12 mouse cellular contexts compared by ENCODE assay signal in genomic region chr4:46814954-46815353, GRCm38 (mm10).
DNase-seq lines count a peak whose midpoint lies in the region; ATAC-seq and TF ChIP-seq lines count a peak whose summit lies in the region.
"Had no signal": no experiment of that assay in that cellular context is flagged by ENCODE, and none has a peak within 500 bp of the region (broad histone marks: within the 10 kb centered on the region; RNA-seq: fewer than 3 reads in every experiment).

No protein-coding gene starts in this region.

- no peaks in the 10 kb centered on the region for H3K4me1 ChIP-seq in forebrain, postnatal 0 days (ENCODE audit: insufficient read depth)
- H3K4me1 ChIP-seq in forebrain, embryonic 14.5 days (ENCODE audit: control insufficient read depth, insufficient read depth, low read length): no peaks in the 10 kb centered on the region

- no peak overlapping the region for H3K4me3 ChIP-seq in forebrain, postnatal 0 days (ENCODE audit: low read depth, low read length)
- H3K4me3 ChIP-seq in forebrain, embryonic 14.5 days (ENCODE audit: low read depth, low read length): no peak overlapping the region
- no peak overlapping the region for H3K4me3 ChIP-seq in layer of hippocampus, adult 2 months
- H3K4me3 ChIP-seq: forebrain, embryonic 12.5 days; heart, embryonic 13.5 days; neural tube, embryonic 13.5 days had no signal

- no peaks in the 10 kb centered on the region for H3K27me3 ChIP-seq in forebrain, postnatal 0 days (ENCODE audit: insufficient read depth, low read length)
- no peaks in the 10 kb centered on the region for H3K27me3 ChIP-seq in forebrain, embryonic 14.5 days (replicated peaks; ENCODE audit: control insufficient read depth, insufficient read depth, low read length)
- H3K27me3 ChIP-seq: neural tube, embryonic 13.5 days had no signal

- no peak overlapping the region for H3K27ac ChIP-seq in forebrain, postnatal 0 days (ENCODE audit: low read depth, low read length)
- no peak overlapping the region for H3K27ac ChIP-seq in forebrain, embryonic 14.5 days (ENCODE audit: low read depth, low read length)
- peak overlapping the region; percentile 55; the same call in 1 of the 2 replicates for H3K27ac ChIP-seq in layer of hippocampus, adult 2 months
- H3K27ac ChIP-seq: forebrain, embryonic 12.5 days; heart, embryonic 13.5 days; neural tube, embryonic 13.5 days had no signal

- no peak overlapping the region for H3K4me2 ChIP-seq in forebrain, postnatal 0 days (ENCODE audit: low read depth)
- H3K4me2 ChIP-seq in forebrain, embryonic 14.5 days (ENCODE audit: low read length): no peak overlapping the region
- H3K4me2 ChIP-seq: forebrain, embryonic 12.5 days; heart, embryonic 13.5 days; neural tube, embryonic 13.5 days had no signal

- H3K9ac ChIP-seq in forebrain, postnatal 0 days: no peak overlapping the region
- H3K9ac ChIP-seq in forebrain, embryonic 14.5 days (ENCODE audit: low read length): no peak overlapping the region
- H3K9ac ChIP-seq: forebrain, embryonic 12.5 days; heart, embryonic 13.5 days; neural tube, embryonic 13.5 days had no signal

- no peaks in the 10 kb centered on the region for H3K9me3 ChIP-seq in forebrain, postnatal 0 days (ENCODE audit: low read length)
- no peaks in the 10 kb centered on the region for H3K9me3 ChIP-seq in forebrain, embryonic 14.5 days (replicated peaks; ENCODE audit: control insufficient read depth, low read length)
- H3K9me3 ChIP-seq: forebrain, embryonic 12.5 days; heart, embryonic 13.5 days; neural tube, embryonic 13.5 days had no signal

- H3K36me3 ChIP-seq in forebrain, postnatal 0 days (ENCODE audit: insufficient read depth): no peaks in the 10 kb centered on the region; the same call in 1 of the 2 replicates
- H3K36me3 ChIP-seq in forebrain, embryonic 14.5 days (ENCODE audit: control insufficient read depth, insufficient read depth, low read length): no peaks in the 10 kb centered on the region
- H3K36me3 ChIP-seq: forebrain, embryonic 12.5 days; heart, embryonic 13.5 days; neural tube, embryonic 13.5 days had no signal

- 55% methylated on average over 4 of the region's 4 CpGs for WGBS in forebrain, postnatal 0 days
- 71% methylated on average over 4 of the region's 4 CpGs for WGBS in forebrain, embryonic 14.5 days

- DNase-seq in forebrain, postnatal 0 days: no peak
- DNase-seq in forebrain, embryonic 14.5 days (ENCODE audit: low spot score): no peak
- DNase-seq in layer of hippocampus, adult 2 months (ENCODE audit: low spot score in 2 of 2): no peak
- no peak for DNase-seq in layer of hippocampus, postnatal 25 days (ENCODE audit: extremely low spot score in 1 of 2, low spot score in 1 of 2)
- peak; percentile 66 for DNase-seq in adrenal gland, postnatal 14 days
- DNase-seq in cerebellum, postnatal 36 days: peak; percentile 53 to 60
- DNase-seq in thymus, postnatal 0 days (ENCODE audit: low spot score): no peak
- no peak for DNase-seq in gastrocnemius, postnatal 25 days

- no peak for TF ChIP-seq CTCF in forebrain, postnatal 0 days (IDR thresholded peaks at IDR 0.05; ENCODE audit: low read depth)
- peak; percentile 25 for TF ChIP-seq CTCF in layer of hippocampus, adult 2 months (conservative IDR thresholded peaks at IDR 0.05)

- ATAC-seq in forebrain, postnatal 0 days: peak; percentile 62
- no peak for ATAC-seq in forebrain, embryonic 14.5 days
- ATAC-seq: Patski had no signal

Comparison
In these comparisons a context has a peak if more than half of its experiments do, and no peak if none do; other contexts are left out.
1. DNase-seq: peak in adrenal gland, postnatal 14 days (single experiment) and cerebellum, postnatal 36 days (2 of 2); none in forebrain, postnatal 0 days (single experiment), forebrain, embryonic 14.5 days (single experiment), layer of hippocampus, adult 2 months (0 of 2), layer of hippocampus, postnatal 25 days (0 of 2), thymus, postnatal 0 days (single experiment) and gastrocnemius, postnatal 25 days (single experiment).